Mouse (Mus musculus): ENCODE measurements around the gene Ubash3a. TPM values are rescaled to one million over a fixed set of nuclear protein-coding genes. Genes with fewer than 3 reads are reported as not detected.

Gene Ubash3a
- total and polyA plus RNA-seq, 3 experiments = 27.6 to 57.4 (median 30.2) TPM

DNA sequence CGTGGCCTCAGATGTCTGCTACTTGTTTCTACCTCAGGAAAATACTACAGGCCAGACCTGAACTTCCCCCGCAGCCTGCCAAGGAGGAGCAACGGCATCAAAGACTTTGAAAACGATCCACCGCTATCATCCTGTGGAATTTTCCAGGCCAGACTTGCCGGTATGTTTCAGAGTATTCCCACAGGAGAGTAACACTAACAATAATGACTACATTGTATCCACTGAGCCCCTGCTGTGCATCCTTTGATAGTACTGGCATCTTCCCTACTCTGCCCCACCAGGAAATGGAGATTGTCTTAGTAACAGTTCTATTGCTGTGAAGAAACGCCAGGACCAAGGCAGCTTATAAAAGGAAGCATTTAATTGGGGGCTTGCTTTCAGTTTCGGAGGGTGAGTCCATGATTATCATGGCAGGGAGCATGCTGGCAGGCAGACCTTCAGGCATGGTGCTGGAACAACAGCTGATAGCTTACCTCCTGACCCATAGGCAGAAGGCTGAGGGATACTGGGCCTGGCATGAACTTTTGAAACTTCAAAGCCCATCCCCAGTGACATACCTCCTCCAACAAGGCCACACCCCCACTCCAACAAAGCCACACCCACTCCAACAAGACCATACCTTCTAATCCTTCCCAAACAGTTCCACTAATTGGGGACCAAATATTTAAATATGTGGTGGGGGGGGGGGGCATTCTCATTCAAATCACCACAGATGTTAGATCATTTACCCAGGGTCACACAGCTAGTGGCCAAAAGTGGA lies 24.8 kb downstream of the Ubash3a start:
- H3K27me3 ChIP-seq (ENCODE audit: control insufficient read depth in 1 of 2, insufficient read depth in 2 of 2, low read length in 2 of 2) = no peaks in the 10 kb centered on the region
- TF ChIP-seq ZMIZ1 (IDR thresholded peaks at IDR 0.05; ENCODE audit: low read depth, low read length) = no peak
- TF ChIP-seq CHD2 (IDR thresholded peaks at IDR 0.05; ENCODE audit: low read length) = no peak
- no peak for TF ChIP-seq USF2 (IDR thresholded peaks at IDR 0.05; ENCODE audit: borderline replicate concordance in 1 of 2, insufficient read depth in 1 of 2, low read depth in 1 of 2, low read length in 2 of 2)
- TF ChIP-seq SIN3A (IDR thresholded peaks at IDR 0.05; ENCODE audit: low read length) = no peak
- TF ChIP-seq E2F4 (IDR thresholded peaks at IDR 0.05; ENCODE audit: borderline replicate concordance, low read depth, low read length) = no peak
- TF ChIP-seq MYC (IDR thresholded peaks at IDR 0.05; ENCODE audit: low read depth, low read length) = no peak
- TF ChIP-seq EP300 (IDR thresholded peaks at IDR 0.05; ENCODE audit: low read depth in 1 of 2, low read length in 2 of 2) = no peak
- TF ChIP-seq GATA1 (IDR thresholded peaks at IDR 0.05; ENCODE audit: low read depth, low read length) = no peak
- no peak for TF ChIP-seq POLR2AphosphoS5 (IDR thresholded peaks at IDR 0.05; ENCODE audit: borderline replicate concordance, low read depth, low read length)
- no peak for TF ChIP-seq ETS1 (IDR thresholded peaks at IDR 0.05; ENCODE audit: low read depth, low read length)
- no peak for TF ChIP-seq SMC3 (IDR thresholded peaks at IDR 0.05; ENCODE audit: low read depth, low read length)
- H3K4me1 ChIP-seq (ENCODE audit: control insufficient read depth in 1 of 2, insufficient read depth in 2 of 2, low read length in 2 of 2) = peaks cover 12 to 17% of the 10 kb centered on the region in 2 experiments
- H3K79me2 ChIP-seq (ENCODE audit: control insufficient read depth, insufficient read depth, low read length, poor library complexity) = no peaks in the 10 kb centered on the region
- H3K9ac ChIP-seq (ENCODE audit: control insufficient read depth, low read depth, low read length, poor library complexity, severe bottlenecking) = peak overlapping the region; percentile 44
- DNase-seq (ENCODE audit: low read depth, low spot score) = no peak
- no peaks in the 10 kb centered on the region for H3K9me3 ChIP-seq (replicated peaks; ENCODE audit: insufficient read depth, low read length)
- no peak overlapping the region for H3K4me3 ChIP-seq (ENCODE audit: control insufficient read depth in 1 of 2, insufficient read depth in 1 of 2, low read depth in 2 of 2, low read length in 2 of 2)
- H3K36me3 ChIP-seq (ENCODE audit: control insufficient read depth in 1 of 2, insufficient read depth in 2 of 2, low read length in 2 of 2) = peaks cover 14 to 17% of the 10 kb centered on the region in 2 experiments
- peak overlapping the region; percentile 91 for H3K27ac ChIP-seq (ENCODE audit: control insufficient read depth, low read depth, low read length)

DNA sequence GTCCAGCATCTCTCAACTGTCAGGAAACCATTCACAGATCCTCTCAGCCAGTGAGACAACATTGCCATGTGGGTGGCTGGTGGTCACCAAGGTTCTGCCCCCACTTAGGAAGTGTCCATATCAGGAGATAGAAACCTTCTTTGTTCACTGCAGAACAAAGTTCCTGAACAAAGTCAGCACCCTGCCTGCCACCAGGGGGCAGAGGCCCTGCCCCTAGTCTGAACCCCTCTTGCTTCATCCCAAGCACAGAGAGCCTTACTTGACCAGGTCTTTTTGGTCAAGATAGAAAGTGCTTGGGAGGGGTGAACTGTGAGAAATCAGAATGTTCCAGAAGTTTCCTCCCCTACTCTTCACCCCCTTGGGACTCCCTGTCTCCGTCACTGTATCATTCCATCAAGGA lies 28.2 kb downstream of the Ubash3a start:
- Histone ChIP-seq H3K9me3 (replicated peaks; ENCODE audit: insufficient read depth, low read length) (no peaks in the 10 kb centered on the region; the same call in 1 of the 2 replicates), H3K36me3 (ENCODE audit: control insufficient read depth in 1 of 2, insufficient read depth in 2 of 2, low read length in 2 of 2) (peaks cover 24 to 31% of the 10 kb centered on the region in 2 experiments), H3K27me3 (ENCODE audit: control insufficient read depth in 1 of 2, insufficient read depth in 2 of 2, low read length in 2 of 2) (no peaks in the 10 kb centered on the region), H3K4me3 (ENCODE audit: control insufficient read depth in 1 of 2, insufficient read depth in 1 of 2, low read depth in 2 of 2, low read length in 2 of 2) (no peak overlapping the region), H3K9ac (ENCODE audit: control insufficient read depth, low read depth, low read length, poor library complexity, severe bottlenecking) (no peak overlapping the region), H3K79me2 (ENCODE audit: control insufficient read depth, insufficient read depth, low read length, poor library complexity) (no peaks in the 10 kb centered on the region), H3K27ac (ENCODE audit: control insufficient read depth, low read depth, low read length) (no peak overlapping the region), H3K4me1 (ENCODE audit: control insufficient read depth in 1 of 2, insufficient read depth in 2 of 2, low read length in 2 of 2) (peaks cover 23 to 39% of the 10 kb centered on the region in 2 experiments)
- DNase-seq (ENCODE audit: low read depth, low spot score) = no peak
- no peak for TF ChIP-seq ZKSCAN1 (IDR thresholded peaks at IDR 0.05; ENCODE audit: low read depth, low read length)
- 0 out of 2 replicates have a peak, but pooled peaks have one; percentile 15 for TF ChIP-seq SMC3 (IDR thresholded peaks at IDR 0.05; ENCODE audit: low read depth, low read length)
- TF ChIP-seq CTCF (IDR thresholded peaks at IDR 0.05 in 2 of 3, conservative IDR thresholded peaks at IDR 0.05 in 1 of 3; ENCODE audit: control insufficient read depth in 1 of 3, insufficient read depth in 1 of 3, low read depth in 2 of 3, low read length in 3 of 3, poor library complexity in 1 of 3, severe bottlenecking in 1 of 3) = peak; percentile 35 to 54 (median 38); a peak in 5 of 6 replicates
- no peak for TF ChIP-seq UBTF (IDR thresholded peaks at IDR 0.05; ENCODE audit: borderline replicate concordance, insufficient read depth, low read depth, low read length)
